Mouse (Mus musculus) liver, embryonic 13.5 days (tissue): ENCODE results near the gene Cdc14b. TPM values are rescaled to one million over a fixed set of nuclear protein-coding genes. Genes with fewer than 3 reads are reported as not detected.

Experiments
- ATAC-seq: fragments of 200-750 bp; cut with Nextera tagmentation; 2 replicates; pipeline ENCODE4 v1.8.0; 2017; ENCODE audit warnings: low read depth, mild to moderate bottlenecking, moderate number of reproducible peaks, moderate library complexity
- DNase-seq: peaks from one replicate; pipeline ENCODE4 v3.0.0; 2022
- H3K27ac ChIP-seq: fragments of 300-500 bp; sonication (generic); 2 replicates; pipeline ENCODE4 v1.5.1; 2015; ENCODE audit warnings: moderate library complexity, mild to moderate bottlenecking, inconsistent platforms
- H3K27me3 ChIP-seq: fragments of 300-500 bp; sonication (generic); 2 replicates; pipeline ENCODE4 v1.6.1; 2015; ENCODE audit warnings: mild to moderate bottlenecking, inconsistent platforms
- H3K36me3 ChIP-seq: fragments of 300-500 bp; sonication (generic); 2 replicates; pipeline ENCODE4 v1.6.1; 2015; ENCODE audit warnings: mild to moderate bottlenecking, inconsistent platforms
- H3K4me1 ChIP-seq: fragments of 300-500 bp; sonication (generic); replicated peaks from 2 replicates; pipeline ENCODE4 v1.6.1; 2015; ENCODE audit warnings: inconsistent platforms
- H3K4me2 ChIP-seq: fragments of 300-500 bp; sonication (generic); 2 replicates; pipeline ENCODE4 v1.6.1; 2015; ENCODE audit warnings: inconsistent platforms, mild to moderate bottlenecking, moderate library complexity
- H3K4me3 ChIP-seq: fragments of 300-500 bp; sonication (generic); replicated peaks from 2 replicates; pipeline ENCODE4 v1.5.1; 2015; ENCODE audit warnings: mild to moderate bottlenecking, inconsistent platforms
- H3K9ac ChIP-seq: fragments of 300-500 bp; sonication (generic); 2 replicates; pipeline ENCODE4 v1.6.1; 2015; ENCODE audit warnings: mild to moderate bottlenecking, inconsistent platforms
- H3K9me3 ChIP-seq: fragments of 300-500 bp; sonication (generic); replicated peaks from 2 replicates; pipeline ENCODE4 v1.6.1; 2016; ENCODE audit warnings: inconsistent platforms
- WGBS: fragments of 180-500 bp; shearing (Covaris S2); methylation state at CpG from one replicate; pipeline ENCODE4 v1.1.7; 2015; ENCODE audit not compliant: insufficient replicate concordance; 5-methylcytosine and 5-hydroxymethylcytosine counted together
- polyA plus RNA-seq: library from polyadenylated mRNA; unstranded; fragments of >200 nt; fragmentation: Nextera tagmentation; extraction: Ambion mirVana; gene quantifications from 2 replicates; pipeline ENCODE4 v1.2.1, GENCODE M21; 2015

Cdc14b gene
- polyA plus RNA-seq, 1 experiment from 2014 or later, result 6.9 TPM

DNA sequence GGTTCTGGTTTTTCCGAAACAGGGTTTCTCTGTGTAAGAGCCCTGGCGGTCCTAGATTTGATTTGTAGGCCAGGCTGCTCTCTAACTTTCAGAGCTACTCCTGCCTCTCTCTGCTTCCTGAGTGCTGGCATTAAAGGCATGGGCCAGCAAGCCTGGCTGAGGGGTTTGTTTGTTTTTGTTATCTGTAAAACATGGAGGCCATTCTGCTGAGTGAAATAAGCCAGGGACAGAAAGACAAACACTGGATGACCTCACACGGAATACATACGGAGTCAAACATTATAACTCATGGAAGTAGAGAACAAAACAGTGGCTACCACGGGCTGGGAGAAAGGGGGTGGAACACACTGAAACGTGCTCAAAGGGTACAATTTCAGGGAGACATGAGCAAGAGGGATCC, 35.5 kb upstream of the Cdc14b start:
- H3K27me3 ChIP-seq, result no peaks in the 10 kb centered on the region
- WGBS, result 57% methylated on average over 6 of the region's 6 CpGs
- DNase-seq (no peak), ATAC-seq (no peak)
- no peak overlapping the region for H3K9ac ChIP-seq
- H3K4me2 ChIP-seq, result peak overlapping the region; percentile 89
- no peaks in the 10 kb centered on the region for H3K9me3 ChIP-seq
- H3K4me1 ChIP-seq, result peaks cover 46% of the 10 kb centered on the region
- H3K36me3 ChIP-seq, result peaks cover 17% of the 10 kb centered on the region
- H3K27ac ChIP-seq, result 0 out of 2 replicates have a peak overlapping the region, but pooled peaks have one; percentile 29
- peak overlapping the region; percentile 9 for H3K4me3 ChIP-seq

DNA sequence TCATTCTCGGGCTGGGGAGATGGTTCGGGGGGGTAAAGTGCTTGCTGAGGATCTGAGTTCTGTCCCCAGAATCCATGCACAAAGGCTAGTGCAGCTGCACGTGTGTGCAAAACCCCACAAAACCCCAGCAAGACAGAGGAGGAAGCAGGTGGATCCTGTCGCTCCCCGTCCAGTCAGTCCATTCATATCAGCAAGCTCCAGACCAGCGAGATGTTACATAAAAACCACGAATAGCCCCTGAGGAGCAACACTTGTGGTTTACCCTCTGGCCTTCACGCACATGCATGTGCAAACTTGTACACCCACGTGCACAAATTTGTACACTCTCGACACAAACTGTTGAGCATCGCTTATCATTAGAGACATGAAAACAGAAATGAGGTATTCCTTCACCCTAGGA, 34.8 kb upstream of the Cdc14b start:
- H3K36me3 ChIP-seq, result peaks cover 17% of the 10 kb centered on the region
- WGBS, result 11% methylated on average over 11 of the region's 11 CpGs
- H3K4me1 ChIP-seq, result peaks cover 47% of the 10 kb centered on the region
- H3K27me3 ChIP-seq, result no peaks in the 10 kb centered on the region
- H3K9me3 ChIP-seq, result no peaks in the 10 kb centered on the region
- H3K9ac ChIP-seq, result no peak overlapping the region; the same call in 1 of the 2 replicates
- H3K4me3 ChIP-seq, result no peak overlapping the region
- no peak overlapping the region for H3K27ac ChIP-seq
- no peak for DNase-seq
- H3K4me2 ChIP-seq, result peak overlapping the region; percentile 89
- no peak for ATAC-seq

DNA sequence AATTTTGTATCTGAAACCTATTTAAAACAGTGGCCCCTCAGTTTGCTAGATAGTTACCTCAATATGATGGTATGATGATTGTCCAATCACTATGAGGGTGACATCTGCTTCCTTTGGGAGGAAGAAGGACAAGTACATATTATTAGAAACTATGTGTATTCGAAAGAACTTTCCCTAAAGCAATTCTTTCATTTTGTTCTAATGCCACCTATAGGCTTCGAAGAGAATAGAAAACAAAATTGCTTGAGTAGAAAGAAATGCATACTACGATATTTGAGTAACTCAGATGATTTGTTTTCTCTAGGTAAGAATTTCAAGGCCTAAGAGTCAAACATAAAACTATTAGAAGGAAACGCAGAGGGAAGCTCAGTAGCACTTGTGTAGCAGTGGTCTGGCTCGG, 33.9 kb upstream of the Cdc14b start:
- ATAC-seq (no peak), DNase-seq (no peak)
- Histone ChIP-seq H3K27ac (no peak overlapping the region), H3K9me3 (no peaks in the 10 kb centered on the region), H3K27me3 (no peaks in the 10 kb centered on the region), H3K36me3 (peaks cover 20% of the 10 kb centered on the region), H3K4me1 (peaks cover 51% of the 10 kb centered on the region), H3K4me2 (peak overlapping the region; percentile 89; the same call in 1 of the 2 replicates), H3K9ac (no peak overlapping the region), H3K4me3 (no peak overlapping the region)
- WGBS, result 39% methylated on average over 5 of the region's 5 CpGs

DNA sequence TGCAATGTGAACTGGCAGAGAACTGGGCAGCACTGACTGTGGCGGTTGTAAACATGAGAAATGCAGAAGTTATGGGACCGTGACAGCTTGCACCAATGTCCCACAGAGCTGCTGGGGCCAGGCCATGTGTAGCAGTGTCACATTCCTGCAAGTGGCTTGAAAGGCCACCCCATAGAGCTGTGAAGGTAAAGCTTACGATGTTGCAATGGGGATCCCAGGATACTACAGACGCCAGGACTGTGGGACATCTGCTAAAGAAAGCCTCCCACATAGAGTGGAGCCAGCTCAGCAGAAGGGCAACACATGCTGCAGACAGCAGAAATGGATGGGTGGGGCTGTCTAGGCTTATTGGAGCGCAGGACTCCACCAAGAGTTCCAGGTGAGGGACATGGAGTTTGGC, 32.4 kb upstream of the Cdc14b start:
- H3K4me3 ChIP-seq, result no peak overlapping the region
- H3K4me1 ChIP-seq, result peaks cover 42% of the 10 kb centered on the region
- no peak for DNase-seq

DNA sequence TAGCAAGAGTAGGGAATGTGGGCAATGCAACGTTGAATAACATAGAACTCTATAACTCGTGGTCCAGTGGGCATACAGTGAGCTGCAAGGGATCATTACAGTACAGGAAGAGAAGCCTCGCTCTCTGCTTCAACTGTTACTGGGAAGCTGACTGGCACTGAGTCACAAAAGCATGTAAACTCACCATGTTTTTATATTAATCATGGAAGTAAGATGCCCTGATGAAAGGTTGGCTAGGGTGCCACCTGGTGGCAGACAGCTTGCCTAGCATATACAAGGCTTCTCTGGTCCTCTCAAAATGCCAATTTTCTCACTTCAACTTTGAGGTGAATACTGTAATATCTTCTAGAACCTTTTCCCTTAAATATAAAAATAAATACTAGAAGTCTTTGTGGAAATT, 31.0 kb upstream of the Cdc14b start:
- Histone ChIP-seq H3K36me3 (peaks cover 26% of the 10 kb centered on the region), H3K27me3 (no peaks in the 10 kb centered on the region), H3K27ac (no peak overlapping the region), H3K9ac (no peak overlapping the region), H3K9me3 (no peaks in the 10 kb centered on the region), H3K4me3 (no peak overlapping the region), H3K4me2 (no peak overlapping the region), H3K4me1 (peaks cover 33% of the 10 kb centered on the region)
- ATAC-seq (no peak), DNase-seq (peak; percentile 22)
- WGBS, result 63% methylated on average over 3 of the region's 3 CpGs

More for the DNA sequence above, 32.4 kb upstream of the Cdc14b start:
- H3K9me3 ChIP-seq, result no peaks in the 10 kb centered on the region
- no peaks in the 10 kb centered on the region for H3K27me3 ChIP-seq
- H3K9ac ChIP-seq, result no peak overlapping the region
- H3K4me2 ChIP-seq, result no peak overlapping the region
- peaks cover 26% of the 10 kb centered on the region for H3K36me3 ChIP-seq
- WGBS, result 70% methylated on average over 5 of the region's 5 CpGs
- no peak overlapping the region for H3K27ac ChIP-seq
- no peak for ATAC-seq

DNA sequence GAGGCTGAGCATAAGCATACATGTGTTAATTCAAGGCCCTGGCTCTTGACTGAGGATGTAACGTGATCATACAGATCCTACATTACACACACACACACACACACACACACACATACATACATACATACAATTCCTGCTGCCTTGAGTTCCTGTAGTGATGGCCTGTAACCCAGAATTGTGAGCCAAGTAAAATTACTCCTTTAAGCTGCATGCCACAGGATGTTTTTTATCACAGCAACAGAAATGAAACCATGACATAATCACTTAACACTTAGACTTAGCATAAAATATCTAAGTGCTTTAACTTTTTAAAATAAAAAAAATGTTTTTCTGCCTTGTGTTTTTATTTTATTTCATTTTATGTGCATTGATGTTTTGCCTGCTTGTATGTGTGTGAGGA, 24.0 kb upstream of the Cdc14b start:
- 87% methylated on average over 1 of the region's 1 CpGs for WGBS
- H3K4me3 ChIP-seq, result no peak overlapping the region
- no peak overlapping the region for H3K4me2 ChIP-seq
- no peaks in the 10 kb centered on the region for H3K9me3 ChIP-seq
- H3K36me3 ChIP-seq, result peaks cover 15% of the 10 kb centered on the region
- no peak overlapping the region for H3K9ac ChIP-seq
- no peak overlapping the region for H3K27ac ChIP-seq
- no peak for DNase-seq
- ATAC-seq, result no peak
- H3K4me1 ChIP-seq, result 0 out of 2 replicates have a peak, but pooled peaks cover 3% of the 10 kb centered on the region
- no peaks in the 10 kb centered on the region for H3K27me3 ChIP-seq

DNA sequence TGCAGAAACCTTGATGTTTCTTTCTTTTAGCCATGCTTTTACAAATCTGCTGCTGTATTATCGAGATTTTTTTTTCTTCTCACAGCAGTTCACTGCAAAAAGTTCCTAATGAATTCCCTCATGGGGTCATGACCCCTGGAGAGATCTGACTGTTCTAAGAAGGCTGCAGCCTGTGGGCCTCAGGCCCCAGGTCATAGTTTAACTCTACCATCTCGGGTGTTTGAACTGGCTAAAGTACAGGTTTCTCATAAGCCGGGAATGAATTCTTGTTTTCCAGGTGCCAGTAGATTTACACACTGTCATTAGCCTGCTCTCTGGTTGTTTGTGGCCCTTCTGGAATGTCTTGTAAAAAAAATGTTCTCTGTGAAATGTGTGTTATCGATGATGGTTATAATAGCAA, 11.7 kb upstream of the Cdc14b start:
- no peak overlapping the region for H3K4me3 ChIP-seq
- no peak overlapping the region for H3K27ac ChIP-seq
- ATAC-seq (no peak), DNase-seq (no peak)
- H3K27me3 ChIP-seq, result no peaks in the 10 kb centered on the region
- H3K36me3 ChIP-seq, result no peaks in the 10 kb centered on the region
- no peak overlapping the region for H3K4me2 ChIP-seq
- H3K9me3 ChIP-seq, result peaks cover 5% of the 10 kb centered on the region
- 0 out of 2 replicates have a peak, but pooled peaks cover 3% of the 10 kb centered on the region for H3K4me1 ChIP-seq
- WGBS, result 54% methylated on average over 4 of the region's 4 CpGs
- H3K9ac ChIP-seq, result no peak overlapping the region

DNA sequence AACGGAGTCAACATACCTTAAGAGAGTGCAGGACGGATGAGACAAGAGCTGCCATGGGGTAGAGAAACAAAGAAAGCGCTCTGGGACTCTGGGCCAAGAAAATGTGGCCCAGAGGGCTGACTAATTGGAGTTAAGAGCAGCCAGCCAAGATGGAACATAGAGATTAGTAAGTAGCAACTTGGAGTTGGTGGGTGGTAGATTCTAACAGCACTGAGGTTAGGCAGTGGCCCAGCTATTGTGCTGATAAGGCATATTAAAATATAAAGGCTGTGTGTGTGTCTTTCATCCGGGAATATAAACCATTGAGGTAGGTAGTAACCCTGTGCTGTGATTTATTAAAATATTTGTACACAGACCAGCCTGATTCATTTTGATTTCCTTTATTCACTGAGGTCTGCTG, 11.2 kb upstream of the Cdc14b start:
- no peak overlapping the region for H3K9ac ChIP-seq
- peaks cover 5% of the 10 kb centered on the region for H3K9me3 ChIP-seq
- WGBS, result 63% methylated on average over 4 of the region's 4 CpGs
- H3K4me1 ChIP-seq, result 0 out of 2 replicates have a peak, but pooled peaks cover 3% of the 10 kb centered on the region
- no peak overlapping the region for H3K4me3 ChIP-seq
- H3K27ac ChIP-seq, result no peak overlapping the region
- H3K36me3 ChIP-seq, result no peaks in the 10 kb centered on the region
- H3K4me2 ChIP-seq, result no peak overlapping the region
- ATAC-seq, result no peak
- no peaks in the 10 kb centered on the region for H3K27me3 ChIP-seq
- no peak for DNase-seq

DNA sequence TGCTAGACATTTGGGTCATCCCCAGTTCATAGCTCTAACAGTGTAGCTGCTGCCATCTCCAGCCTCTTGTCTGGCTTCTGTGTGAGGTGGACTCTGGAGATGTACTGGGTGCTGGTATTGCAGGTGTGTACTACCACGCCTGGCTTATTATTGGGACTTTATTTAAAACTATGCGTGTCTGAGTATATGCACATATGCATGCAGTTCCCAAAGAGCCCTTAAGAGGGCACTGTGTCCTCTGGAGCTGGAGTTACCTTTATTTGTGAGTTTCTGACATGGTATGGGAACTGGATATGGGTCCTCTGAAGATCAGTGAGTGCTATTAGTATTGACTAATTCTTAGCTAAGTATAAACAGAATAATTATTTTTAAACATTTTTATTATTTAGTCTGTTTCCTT, 9.6 kb upstream of the Cdc14b start:
- 75% methylated on average over 2 of the region's 2 CpGs for WGBS
- Histone ChIP-seq H3K27ac (no peak overlapping the region), H3K36me3 (no peaks in the 10 kb centered on the region), H3K4me3 (no peak overlapping the region), H3K4me2 (no peak overlapping the region), H3K9me3 (peaks cover 5% of the 10 kb centered on the region), H3K9ac (no peak overlapping the region), H3K4me1 (0 out of 2 replicates have a peak, but pooled peaks cover 3% of the 10 kb centered on the region), H3K27me3 (no peaks in the 10 kb centered on the region)
- ATAC-seq, result no peak
- no peak for DNase-seq

DNA sequence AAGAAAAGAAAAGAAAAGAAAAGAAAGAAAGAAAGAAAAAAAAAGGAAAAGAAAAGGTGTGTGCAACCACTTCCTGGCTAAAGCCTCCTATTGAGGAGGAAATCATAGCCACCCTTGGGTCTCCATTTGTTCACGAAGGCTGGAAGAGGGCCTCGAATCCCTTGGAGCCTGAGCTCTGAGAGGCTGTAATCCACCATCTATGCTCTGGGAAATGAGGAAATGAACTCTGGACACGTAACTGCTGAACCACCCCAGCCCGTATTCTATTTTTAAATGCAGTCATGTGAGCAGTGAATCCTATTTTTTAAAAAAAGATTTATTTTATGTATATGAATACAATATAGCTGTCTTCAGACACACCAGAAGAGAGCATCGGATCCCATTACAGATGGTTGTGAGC, 5.8 kb upstream of the Cdc14b start:
- Histone ChIP-seq H3K9ac (no peak overlapping the region), H3K36me3 (no peaks in the 10 kb centered on the region), H3K4me1 (peaks cover 2% of the 10 kb centered on the region), H3K27ac (no peak overlapping the region), H3K9me3 (peaks cover 5% of the 10 kb centered on the region), H3K27me3 (no peaks in the 10 kb centered on the region), H3K4me3 (no peak overlapping the region), H3K4me2 (no peak overlapping the region)
- no peak for DNase-seq
- 54% methylated on average over 5 of the region's 5 CpGs for WGBS
- ATAC-seq, result no peak

DNA sequence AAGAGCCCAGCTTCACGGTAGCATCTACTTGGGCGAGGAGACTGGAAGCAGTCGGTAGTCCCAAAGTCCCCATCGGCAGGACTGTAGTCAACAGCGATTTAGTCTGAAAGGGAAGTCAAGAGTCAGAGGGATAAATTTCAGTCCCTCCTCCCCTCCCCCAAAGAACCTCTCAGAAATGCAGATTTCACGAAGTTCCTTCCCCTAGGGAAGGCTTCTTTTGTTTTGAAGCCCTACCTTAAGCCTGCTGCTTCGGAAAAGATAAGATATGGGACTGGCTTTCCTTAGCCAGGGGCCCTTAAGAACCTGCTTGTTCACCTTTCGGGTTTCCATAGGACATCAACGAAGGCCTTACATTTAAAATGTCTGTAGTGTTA, 651 bp upstream of the Cdc14b start:
- H3K4me1 ChIP-seq, result peaks cover 25% of the 10 kb centered on the region
- WGBS, result 9% methylated on average over 9 of the region's 9 CpGs
- H3K4me2 ChIP-seq, result peak overlapping the region; percentile 98
- H3K27me3 ChIP-seq, result peaks cover 46% of the 10 kb centered on the region
- H3K4me3 ChIP-seq, result peak overlapping the region; percentile 73
- DNase-seq (peak; percentile 8), ATAC-seq (peak; percentile 49)
- no peak overlapping the region for H3K27ac ChIP-seq
- H3K9me3 ChIP-seq, result no peaks in the 10 kb centered on the region
- peak overlapping the region; percentile 69; the same call in 1 of the 2 replicates for H3K9ac ChIP-seq
- H3K36me3 ChIP-seq, result no peaks in the 10 kb centered on the region
